Mouse (Mus musculus): ENCODE results near the gene Brsk1. TPM values are rescaled to one million over a fixed set of nuclear protein-coding genes. Genes with fewer than 3 reads are reported as not detected.

The Brsk1 gene
- polyA plus RNA-seq (2015; fragmentation: Nextera tagmentation; extraction: Ambion mirVana): 0.08 and 0.10 TPM in 2 replicates

DNA sequence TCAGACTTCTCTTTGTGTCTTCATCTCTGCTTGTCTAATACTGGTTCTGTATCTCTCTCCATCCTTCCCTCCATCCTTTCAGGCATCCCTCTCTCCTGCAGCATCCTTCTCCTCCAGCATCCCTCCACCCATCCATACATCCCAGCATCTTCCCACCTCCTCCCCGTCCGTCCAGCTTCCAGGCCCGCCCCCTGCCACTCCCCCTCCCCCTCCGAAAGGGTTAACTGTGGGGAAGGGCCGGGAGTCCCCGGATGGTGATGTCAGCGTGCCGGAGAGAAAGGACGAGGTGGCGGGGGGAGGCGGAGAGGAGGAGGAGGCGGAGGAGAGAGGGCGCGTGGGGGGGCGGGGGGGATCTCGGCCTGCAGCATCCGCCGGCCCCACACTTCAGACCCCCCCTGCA is at the start of gene Brsk1:
Brsk1 (plus strand) TSS at position 218 of the 400 bp plus-strand sequence.
- Histone ChIP-seq H3K27me3 (peaks cover 30% of the 10 kb centered on the region), H3K27ac (no peak within 1 kb of the TSS), H3K9me3 (replicated peaks) (no peaks in the 10 kb centered on the region), H3K4me3 (replicated peaks) (peak within 1 kb of the TSS; percentile 56), H3K4me2 (peak within 1 kb of the TSS; percentile 66), H3K36me3 (no peaks in the 10 kb centered on the region), H3K9ac (peak within 1 kb of the TSS; percentile 62), H3K4me1 (replicated peaks) (peaks cover 9% of the 10 kb centered on the region)
- 7% methylated on average over 5 of the region's 18 CpGs for WGBS (ENCODE audit: insufficient replicate concordance)
- DNase-seq: no peak
- no peak for ATAC-seq (ENCODE audit: low read depth)

DNA sequence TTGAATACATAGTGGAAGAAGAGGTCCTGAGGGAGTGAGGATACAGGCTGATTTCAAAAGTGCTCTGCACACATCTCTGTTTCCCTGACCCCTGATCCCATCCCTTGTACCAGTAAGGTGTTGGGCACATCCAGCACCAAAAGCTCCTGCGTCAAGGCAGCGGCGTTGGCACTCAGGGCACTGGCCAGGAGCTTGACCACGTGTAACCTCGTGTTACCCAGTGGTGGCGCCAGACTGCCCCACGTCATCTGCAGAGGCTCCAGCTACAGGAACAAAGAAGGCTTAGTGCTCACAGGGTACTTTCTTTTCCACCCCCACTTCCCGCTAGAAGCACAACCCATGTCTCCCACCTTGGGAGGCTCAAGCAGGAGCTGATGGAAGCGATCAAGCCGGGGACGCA is 49.2 kb upstream of the Brsk1 start:
- Histone ChIP-seq H3K36me3 (peaks cover 96% of the 10 kb centered on the region), H3K27me3 (no peaks in the 10 kb centered on the region), H3K9ac (no peak overlapping the region), H3K4me2 (no peak overlapping the region), H3K4me3 (replicated peaks) (no peak overlapping the region), H3K27ac (no peak overlapping the region), H3K9me3 (replicated peaks) (no peaks in the 10 kb centered on the region), H3K4me1 (replicated peaks) (peaks cover 33% of the 10 kb centered on the region)
- no peak for DNase-seq
- 87% methylated on average over 11 of the region's 11 CpGs for WGBS (ENCODE audit: insufficient replicate concordance)
- no peak for ATAC-seq (ENCODE audit: low read depth)

DNA sequence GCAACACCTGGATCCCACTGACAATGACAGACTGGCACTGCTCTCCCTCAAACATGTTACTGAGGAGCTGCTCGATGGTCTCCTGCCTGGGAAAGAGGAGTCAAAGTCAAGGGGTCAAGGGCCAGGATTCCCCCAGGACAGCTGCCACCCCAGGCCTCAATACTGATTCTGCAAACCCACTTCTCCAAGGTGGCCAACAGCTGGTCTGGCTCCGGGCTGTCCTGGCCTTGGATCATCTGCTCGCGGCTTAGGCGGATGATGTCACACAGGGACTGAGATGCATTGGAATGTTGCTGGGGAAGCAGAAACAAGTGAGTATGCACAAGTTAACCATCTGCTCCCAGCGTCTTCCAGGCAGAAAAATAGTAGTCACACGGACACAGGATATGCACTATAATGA is 48.4 kb upstream of the Brsk1 start:
- H3K36me3 ChIP-seq: peaks cover 96% of the 10 kb centered on the region
- no peak for DNase-seq
- H3K9me3 ChIP-seq (replicated peaks): no peaks in the 10 kb centered on the region
- no peak for ATAC-seq (ENCODE audit: low read depth)
- no peak overlapping the region for H3K4me3 ChIP-seq (replicated peaks)
- no peaks in the 10 kb centered on the region for H3K27me3 ChIP-seq
- H3K4me1 ChIP-seq (replicated peaks): peaks cover 38% of the 10 kb centered on the region
- H3K4me2 ChIP-seq: no peak overlapping the region
- 91% methylated on average over 7 of the region's 7 CpGs for WGBS (ENCODE audit: insufficient replicate concordance)
- no peak overlapping the region for H3K9ac ChIP-seq
- no peak overlapping the region for H3K27ac ChIP-seq

DNA sequence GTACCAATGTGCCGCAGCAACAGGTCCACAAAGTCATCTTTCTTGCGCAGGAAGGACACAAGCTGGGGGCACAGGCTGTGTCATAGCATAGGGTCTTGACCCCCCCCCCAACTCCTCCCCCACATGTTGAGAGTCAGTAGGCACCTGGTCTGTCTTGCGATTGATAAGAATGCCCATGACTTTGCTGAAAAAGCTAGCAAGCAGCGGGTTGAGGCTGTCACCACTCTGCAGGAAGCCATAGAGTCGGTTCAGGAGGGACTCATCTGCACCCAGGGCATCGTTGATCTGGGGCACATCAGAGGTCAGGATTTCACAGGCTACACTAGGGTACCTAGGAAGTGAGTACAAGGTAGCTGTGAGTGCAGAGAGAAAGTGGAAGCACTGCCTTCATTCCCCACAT is 47.2 kb upstream of the Brsk1 start:
- 45% methylated on average over 6 of the region's 6 CpGs for WGBS (ENCODE audit: insufficient replicate concordance)
- peaks cover 50% of the 10 kb centered on the region for H3K4me1 ChIP-seq (replicated peaks)
- H3K4me3 ChIP-seq (replicated peaks): no peak overlapping the region
- ATAC-seq (ENCODE audit: low read depth) (peak; percentile 40; the same call in 1 of the 2 replicates), DNase-seq (no peak)
- H3K36me3 ChIP-seq: peaks cover 95% of the 10 kb centered on the region
- no peaks in the 10 kb centered on the region for H3K9me3 ChIP-seq (replicated peaks)
- peak overlapping the region; percentile 18 for H3K27ac ChIP-seq
- no peak overlapping the region for H3K9ac ChIP-seq
- no peaks in the 10 kb centered on the region for H3K27me3 ChIP-seq
- H3K4me2 ChIP-seq: no peak overlapping the region

DNA sequence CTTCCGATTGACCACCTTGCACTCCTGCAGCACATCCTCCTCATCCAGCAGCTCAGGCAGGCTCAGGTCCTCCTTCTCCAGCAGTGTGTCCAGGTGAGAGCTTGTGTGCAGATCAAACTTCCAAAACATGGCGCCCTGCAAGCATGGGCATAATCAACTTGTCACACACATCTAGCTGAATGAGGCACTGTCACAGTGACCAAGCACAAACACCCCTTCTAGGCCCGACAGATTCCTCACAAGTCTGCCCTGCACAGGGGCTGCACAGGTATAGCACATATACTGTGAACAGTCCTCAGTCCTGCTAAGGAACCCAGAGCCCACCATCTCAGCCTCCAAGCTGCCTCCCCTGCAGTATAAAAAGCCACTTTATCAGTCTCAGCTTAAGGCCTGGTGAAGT is 43.6 kb upstream of the Brsk1 start:
- Histone ChIP-seq H3K4me2 (no peak overlapping the region), H3K27ac (peak overlapping the region; percentile 16; the same call in 1 of the 2 replicates), H3K27me3 (no peaks in the 10 kb centered on the region), H3K9me3 (replicated peaks) (no peaks in the 10 kb centered on the region), H3K4me3 (replicated peaks) (no peak overlapping the region), H3K4me1 (replicated peaks) (peaks cover 60% of the 10 kb centered on the region), H3K9ac (peak overlapping the region; percentile 0; the same call in 1 of the 2 replicates), H3K36me3 (peaks cover 68% of the 10 kb centered on the region)
- ATAC-seq (ENCODE audit: low read depth): peak; percentile 61
- DNase-seq: no peak
- WGBS (ENCODE audit: insufficient replicate concordance): 75% methylated on average over 3 of the region's 3 CpGs

DNA sequence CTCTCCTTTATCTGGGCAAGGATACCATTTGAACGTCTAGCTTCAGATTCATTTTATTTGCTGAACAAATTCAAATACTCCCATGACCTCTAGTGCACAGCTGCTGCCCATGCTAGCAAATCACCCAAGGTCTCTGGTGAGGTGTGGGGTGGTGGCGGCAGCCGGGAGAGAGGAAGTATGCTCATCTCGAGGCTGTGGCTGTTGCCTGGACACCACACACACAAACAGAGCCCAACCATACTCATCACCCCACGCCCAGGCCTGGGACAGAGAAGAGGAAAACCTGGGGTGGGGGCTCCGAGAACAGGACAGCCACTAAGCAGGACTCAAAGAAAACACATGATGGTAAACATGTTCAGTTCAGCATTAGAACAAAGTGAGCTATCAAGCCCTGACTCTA is 43.1 kb upstream of the Brsk1 start:
- Histone ChIP-seq H3K36me3 (peaks cover 68% of the 10 kb centered on the region), H3K4me2 (0 out of 2 replicates have a peak overlapping the region, but pooled peaks have one; percentile 2), H3K27me3 (no peaks in the 10 kb centered on the region), H3K9ac (peak overlapping the region; percentile 0; the same call in 1 of the 2 replicates), H3K4me1 (replicated peaks) (peaks cover 64% of the 10 kb centered on the region), H3K4me3 (replicated peaks) (no peak overlapping the region), H3K27ac (peak overlapping the region; percentile 16; the same call in 1 of the 2 replicates), H3K9me3 (replicated peaks) (no peaks in the 10 kb centered on the region)
- 38% methylated on average over 6 of the region's 6 CpGs for WGBS (ENCODE audit: insufficient replicate concordance)
- ATAC-seq (ENCODE audit: low read depth): 0 out of 2 replicates have a peak, but pooled peaks have one; percentile 15
- no peak for DNase-seq

DNA sequence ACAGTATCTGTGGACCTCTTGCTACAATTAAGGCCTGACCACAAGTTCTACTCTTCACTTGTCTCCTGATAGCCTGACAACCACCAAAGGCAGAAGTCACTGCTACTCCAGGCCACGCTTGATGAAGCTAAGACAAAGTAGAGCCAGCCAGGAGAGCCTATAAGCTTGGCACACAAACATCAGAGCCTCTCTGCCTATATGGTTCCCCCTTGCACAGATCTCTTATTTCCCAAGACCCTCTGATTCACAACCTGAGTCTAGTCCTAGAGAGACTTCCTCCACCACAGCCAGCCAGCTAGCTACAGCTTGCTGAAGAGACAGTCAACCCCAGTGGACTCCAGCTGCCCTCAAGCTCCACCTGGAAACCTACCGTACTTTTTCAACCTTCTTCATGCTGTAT is 42.4 kb upstream of the Brsk1 start:
- 0 out of 2 replicates have a peak overlapping the region, but pooled peaks have one; percentile 1 for H3K27ac ChIP-seq
- 76% methylated on average over 2 of the region's 2 CpGs for WGBS (ENCODE audit: insufficient replicate concordance)
- no peaks in the 10 kb centered on the region for H3K27me3 ChIP-seq
- no peak overlapping the region for H3K4me3 ChIP-seq (replicated peaks)
- no peak overlapping the region for H3K4me2 ChIP-seq
- DNase-seq (no peak), ATAC-seq (ENCODE audit: low read depth) (no peak)
- H3K36me3 ChIP-seq: peaks cover 68% of the 10 kb centered on the region
- no peaks in the 10 kb centered on the region for H3K9me3 ChIP-seq (replicated peaks)
- peaks cover 67% of the 10 kb centered on the region for H3K4me1 ChIP-seq (replicated peaks)
- H3K9ac ChIP-seq: no peak overlapping the region

DNA sequence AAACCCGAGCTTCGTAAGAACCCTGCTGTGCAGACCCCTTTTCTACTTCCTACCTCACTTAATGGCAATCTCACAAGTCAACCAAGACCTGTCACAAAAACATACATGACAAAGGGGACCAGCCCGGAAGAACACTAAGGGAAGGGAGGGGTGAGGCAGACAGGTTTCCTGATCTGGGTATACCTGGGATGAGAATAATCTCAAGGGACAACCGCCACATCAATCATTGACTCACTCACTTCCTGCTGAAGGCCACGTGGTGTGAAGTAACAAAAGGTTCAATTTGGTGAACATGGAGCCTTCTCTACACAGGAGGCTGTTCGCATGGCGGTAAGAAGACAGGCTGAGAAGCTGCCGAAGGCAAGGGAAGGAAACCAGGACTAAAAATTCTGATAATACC is 38.8 kb upstream of the Brsk1 start:
- Histone ChIP-seq H3K27me3 (no peaks in the 10 kb centered on the region), H3K9me3 (replicated peaks) (no peaks in the 10 kb centered on the region), H3K36me3 (peaks cover 56% of the 10 kb centered on the region), H3K4me2 (no peak overlapping the region), H3K4me1 (replicated peaks) (peaks cover 74% of the 10 kb centered on the region), H3K4me3 (replicated peaks) (no peak overlapping the region), H3K27ac (no peak overlapping the region), H3K9ac (no peak overlapping the region)
- ATAC-seq (ENCODE audit: low read depth) (no peak), DNase-seq (no peak)
- WGBS (ENCODE audit: insufficient replicate concordance): 62% methylated on average over 8 of the region's 8 CpGs

DNA sequence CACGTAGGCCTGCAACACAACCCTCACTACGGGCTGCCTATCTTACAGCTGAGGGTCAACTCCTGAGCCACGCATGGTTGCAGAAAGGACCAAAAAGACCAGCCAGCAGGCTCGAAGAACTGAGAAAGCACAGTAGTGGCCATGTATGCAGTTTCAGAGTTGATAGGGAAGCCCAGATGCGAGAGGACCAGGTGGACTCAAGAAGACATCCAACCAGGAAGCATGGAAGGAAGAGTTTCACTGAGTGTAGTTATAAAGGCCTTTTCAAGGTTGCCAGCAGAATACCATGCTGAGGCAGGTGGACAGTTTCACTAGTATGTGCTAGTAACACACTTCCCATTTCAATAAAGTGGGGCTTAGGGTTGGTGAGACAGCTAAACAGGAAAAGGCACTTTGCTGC is 37.7 kb upstream of the Brsk1 start:
- ATAC-seq (ENCODE audit: low read depth) (no peak), DNase-seq (no peak)
- Histone ChIP-seq H3K9me3 (replicated peaks) (no peaks in the 10 kb centered on the region), H3K4me3 (replicated peaks) (no peak overlapping the region), H3K27ac (peak overlapping the region; percentile 81; the same call in 1 of the 2 replicates), H3K4me1 (replicated peaks) (peaks cover 74% of the 10 kb centered on the region), H3K4me2 (no peak overlapping the region), H3K36me3 (peaks cover 45% of the 10 kb centered on the region), H3K9ac (no peak overlapping the region), H3K27me3 (no peaks in the 10 kb centered on the region)
- WGBS (ENCODE audit: insufficient replicate concordance): 67% methylated on average over 5 of the region's 5 CpGs

DNA sequence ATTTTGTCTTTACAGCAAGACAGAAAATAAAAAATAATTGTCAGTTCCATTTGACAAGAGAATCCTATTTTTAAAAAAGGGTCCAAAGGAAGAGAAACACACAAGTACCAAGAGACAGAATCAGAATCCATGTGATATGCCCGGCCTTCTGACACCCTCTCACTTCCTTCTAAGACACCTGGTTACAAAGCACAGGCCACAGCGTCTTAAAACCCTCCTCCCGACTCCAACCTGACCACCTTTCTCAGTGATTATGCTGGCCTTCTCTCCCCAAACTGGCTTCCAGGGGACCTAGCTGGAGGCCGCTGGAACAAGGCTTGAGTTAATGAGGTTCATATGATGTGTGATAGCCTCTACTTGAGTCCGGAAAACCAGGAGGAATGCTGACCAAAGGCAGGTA is 37.1 kb upstream of the Brsk1 start:
- 39% methylated on average over 5 of the region's 5 CpGs for WGBS (ENCODE audit: insufficient replicate concordance)
- H3K9ac ChIP-seq: peak overlapping the region; percentile 97; the same call in 1 of the 2 replicates

DNA sequence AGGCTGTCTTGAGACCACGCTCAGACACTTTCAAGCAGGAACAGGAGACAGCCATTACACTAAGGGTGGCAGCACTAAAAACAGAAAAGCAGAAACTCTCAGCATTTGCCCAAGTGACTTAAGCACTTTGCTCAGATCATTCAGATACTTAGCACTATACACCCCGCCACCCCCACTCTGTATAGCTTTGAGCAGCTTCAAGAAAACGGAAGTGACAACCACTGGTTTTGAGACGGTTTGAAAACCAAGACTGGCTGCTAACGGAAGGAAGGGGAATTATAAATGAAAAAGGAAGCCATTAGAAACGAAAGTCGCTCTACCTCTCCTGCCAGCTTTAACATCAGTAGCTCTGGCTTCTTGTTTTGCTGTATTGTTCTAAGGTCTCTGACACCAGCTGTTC is 36.6 kb upstream of the Brsk1 start:
- no peaks in the 10 kb centered on the region for H3K27me3 ChIP-seq
- peak overlapping the region; percentile 97 for H3K9ac ChIP-seq
- peak overlapping the region; percentile 81 for H3K27ac ChIP-seq
- H3K9me3 ChIP-seq (replicated peaks): no peaks in the 10 kb centered on the region
- DNase-seq (no peak), ATAC-seq (ENCODE audit: low read depth) (no peak)
- H3K4me2 ChIP-seq: peak overlapping the region; percentile 45
- WGBS (ENCODE audit: insufficient replicate concordance): 27% methylated on average over 7 of the region's 7 CpGs
- peaks cover 69% of the 10 kb centered on the region for H3K4me1 ChIP-seq (replicated peaks)
- 0 out of 2 replicates have a peak overlapping the region, but pooled peaks have one; percentile 14 for H3K4me3 ChIP-seq (replicated peaks)
- peaks cover 43% of the 10 kb centered on the region for H3K36me3 ChIP-seq

More for the DNA sequence above, 37.1 kb upstream of the Brsk1 start:
- Histone ChIP-seq H3K27ac (peak overlapping the region; percentile 81), H3K4me3 (replicated peaks) (0 out of 2 replicates have a peak overlapping the region, but pooled peaks have one; percentile 0), H3K27me3 (no peaks in the 10 kb centered on the region), H3K4me2 (peak overlapping the region; percentile 45), H3K36me3 (peaks cover 43% of the 10 kb centered on the region), H3K9me3 (replicated peaks) (no peaks in the 10 kb centered on the region), H3K4me1 (replicated peaks) (peaks cover 71% of the 10 kb centered on the region)
- DNase-seq: no peak
- no peak for ATAC-seq (ENCODE audit: low read depth)

DNA sequence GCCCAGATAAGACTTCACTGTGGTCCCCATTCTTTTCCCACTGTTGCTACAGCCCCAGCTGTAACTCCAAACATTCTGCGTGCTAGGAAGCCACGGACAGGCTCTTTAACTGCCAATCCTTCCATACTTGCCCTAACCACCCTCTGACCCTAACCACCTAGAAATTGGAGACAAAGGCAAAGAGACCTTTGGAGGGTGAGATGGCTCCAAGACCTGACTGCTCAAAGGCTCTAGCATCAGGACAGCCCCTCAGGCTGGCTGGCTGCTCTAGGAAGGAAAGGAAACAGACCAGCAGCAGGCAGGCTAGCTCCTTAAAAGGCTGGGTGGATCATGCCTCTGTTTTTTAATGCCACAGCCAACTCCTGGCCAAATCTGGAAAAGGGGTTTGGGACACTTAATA is 36.2 kb upstream of the Brsk1 start:
- peak overlapping the region; percentile 97 for H3K9ac ChIP-seq
- H3K4me1 ChIP-seq (replicated peaks): peaks cover 69% of the 10 kb centered on the region
- ATAC-seq (ENCODE audit: low read depth) (no peak), DNase-seq (no peak)
- no peaks in the 10 kb centered on the region for H3K9me3 ChIP-seq (replicated peaks)
- H3K27ac ChIP-seq: peak overlapping the region; percentile 81
- H3K4me3 ChIP-seq (replicated peaks): peak overlapping the region; percentile 14; the same call in 1 of the 2 replicates
- H3K36me3 ChIP-seq: peaks cover 43% of the 10 kb centered on the region
- 14% methylated on average over 2 of the region's 2 CpGs for WGBS (ENCODE audit: insufficient replicate concordance)
- peak overlapping the region; percentile 45 for H3K4me2 ChIP-seq
- no peaks in the 10 kb centered on the region for H3K27me3 ChIP-seq

Data from liver, embryonic 13.5 days (tissue).